Mouse (Mus musculus) kidney, postnatal 10 days (tissue): ENCODE measurements at regions not wholly inside any gene's neighbourhood (a gene's known extent, or its start where the extent isn't known, plus 50 kb on each side); places are given as distances from the start of the nearest gene placed in this dataset.

ENCODE experiments used
- DNase-seq: peaks from one replicate; pipeline ENCODE4 v3.0.0; 2021; ENCODE audit warnings: mixed read lengths

- DNase-seq = peak; percentile 86
Measured at GRCm38 (mm10) chr17:4199698-4200153, 503.7 kb upstream of the Nox3 start.

DNA sequence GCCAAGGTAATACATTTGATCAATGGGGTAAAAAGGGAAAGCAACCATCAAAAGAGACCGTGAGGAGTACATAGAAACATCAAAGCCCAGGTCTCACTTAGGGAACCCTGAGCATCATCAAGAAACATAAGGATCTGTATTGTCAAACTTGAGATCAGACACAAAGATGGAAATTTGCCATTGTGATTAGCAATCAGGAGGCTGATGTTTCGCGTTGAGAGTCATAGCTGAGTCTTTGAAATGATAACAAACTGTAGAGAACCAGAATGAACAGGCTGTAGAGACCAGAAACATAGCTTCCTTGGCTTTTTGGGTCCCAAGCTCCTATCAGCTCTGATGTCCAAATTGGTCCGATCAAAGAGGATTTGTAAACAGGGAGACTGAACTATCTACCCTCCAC, 505.2 kb upstream of the Nox3 start:
- no peak for DNase-seq

DNA sequence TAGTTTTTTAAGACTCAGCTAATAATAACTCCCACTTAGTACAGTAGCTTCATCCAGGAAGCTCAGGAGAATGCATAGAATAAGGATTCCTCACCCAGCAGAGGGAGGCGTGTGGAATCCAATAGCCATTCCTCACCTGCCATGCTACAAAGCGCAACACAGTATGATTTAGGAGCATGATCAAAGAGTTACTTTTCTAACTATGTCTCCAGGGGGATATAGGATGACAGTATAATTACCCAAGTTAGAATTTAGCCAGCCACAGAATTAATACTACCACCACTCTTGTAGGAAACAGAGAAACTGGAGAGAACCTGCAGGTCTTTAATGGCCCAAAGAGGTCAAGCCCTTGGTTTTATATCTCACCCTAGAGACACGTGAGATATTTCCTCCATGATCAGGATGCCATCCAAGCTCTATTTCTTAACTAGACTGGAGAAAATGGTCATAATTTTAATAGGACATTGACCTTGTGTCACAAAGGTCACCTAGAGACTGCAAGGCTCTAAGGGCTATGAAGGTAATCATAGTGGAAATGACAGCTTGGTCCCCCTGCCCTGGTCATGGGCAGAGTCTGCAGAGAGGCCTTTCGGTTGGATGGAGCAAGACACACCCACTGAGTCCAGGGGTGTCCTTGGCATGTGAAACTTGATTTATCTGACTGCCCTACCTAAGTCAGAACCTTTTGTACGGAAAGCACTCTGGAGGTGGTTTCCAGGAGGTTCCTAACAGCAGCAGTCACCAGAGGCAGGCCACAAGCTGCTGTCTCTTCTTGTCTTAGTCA, 512.3 kb upstream of the Nox3 start:
- no peak for DNase-seq

GRCm38 (mm10) chr17:4209650-4210049, 513.6 kb upstream of the Nox3 start:
- peak; percentile 70 for DNase-seq

DNA sequence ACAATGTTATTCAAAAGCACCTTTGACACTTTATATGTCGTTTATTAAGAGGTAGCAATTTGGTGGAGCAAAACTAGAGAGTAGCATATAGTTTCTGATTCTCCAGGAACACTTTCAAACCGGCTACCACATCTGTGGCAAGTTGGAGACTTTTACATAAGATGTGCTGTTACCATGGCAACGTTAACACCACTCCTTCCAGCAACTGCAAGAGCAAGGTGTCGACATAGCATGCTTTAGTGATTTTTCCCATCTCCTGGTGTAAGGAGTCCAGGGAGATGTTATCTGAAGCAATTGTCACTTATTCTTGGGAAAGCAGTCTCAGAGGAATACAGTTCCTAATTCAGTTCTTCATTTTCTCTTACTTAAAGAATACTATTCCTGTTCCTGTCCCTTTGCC, 516.5 kb upstream of the Nox3 start:
- no peak for DNase-seq

GRCm38 (mm10) chr17:4214970-4215369, 518.9 kb upstream of the Nox3 start:
- DNase-seq = no peak

- no peak for DNase-seq
Measured at GRCm38 (mm10) chr17:4216203-4216602, 520.1 kb upstream of the Nox3 start.

GRCm38 (mm10) chr17:4216750-4217149, 520.7 kb upstream of the Nox3 start:
- no peak for DNase-seq

GRCm38 (mm10) chr17:4220661-4221360, 524.8 kb upstream of the Nox3 start:
- no peak for DNase-seq

- DNase-seq = no peak
Measured at GRCm38 (mm10) chr17:4227889-4228288, 531.8 kb upstream of the Nox3 start.

GRCm38 (mm10) chr17:4229969-4230368, 533.9 kb upstream of the Nox3 start:
- no peak for DNase-seq

DNA sequence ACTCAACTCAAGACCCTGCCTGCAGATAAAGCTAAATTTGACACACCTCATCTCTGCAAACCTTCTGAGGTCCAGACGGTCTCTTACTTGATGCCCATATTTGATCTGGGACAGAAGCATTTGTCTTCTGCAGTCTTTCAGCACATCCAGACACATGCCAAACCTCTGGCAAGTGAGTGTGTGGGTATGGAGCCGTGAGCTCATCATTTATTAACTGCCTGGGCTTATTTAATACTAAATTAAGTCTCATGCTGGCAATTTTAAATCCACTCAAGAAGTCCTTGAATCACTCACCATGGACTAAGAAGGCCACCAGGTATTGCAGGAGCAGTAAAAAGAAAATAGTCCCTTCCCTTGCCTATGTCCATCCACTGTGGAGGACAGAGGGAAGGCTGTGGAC, 554.4 kb upstream of the Nox3 start:
- no peak for DNase-seq

- DNase-seq = no peak
Measured at GRCm38 (mm10) chr17:4265471-4265870, 569.4 kb upstream of the Nox3 start.

DNA sequence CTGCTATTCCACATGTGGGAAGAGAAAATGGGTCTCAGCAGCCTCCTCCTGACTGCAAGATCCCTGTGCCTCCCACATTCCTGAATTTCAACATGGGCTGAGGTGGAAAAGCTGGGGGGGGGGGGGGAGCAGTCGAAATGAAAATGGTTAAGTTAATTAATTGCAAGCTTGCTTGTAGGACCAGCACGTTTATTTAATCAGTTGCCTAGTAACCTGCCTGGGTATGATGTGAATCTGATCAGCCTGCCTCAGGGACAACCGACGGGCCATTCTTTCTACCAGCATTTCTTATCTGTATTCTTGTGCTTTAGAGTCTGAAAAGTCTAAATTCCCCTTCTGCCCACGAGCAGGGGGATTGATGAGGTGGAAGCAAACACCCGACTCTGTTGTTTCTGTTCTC, 569.9 kb upstream of the Nox3 start:
- no peak for DNase-seq

DNA sequence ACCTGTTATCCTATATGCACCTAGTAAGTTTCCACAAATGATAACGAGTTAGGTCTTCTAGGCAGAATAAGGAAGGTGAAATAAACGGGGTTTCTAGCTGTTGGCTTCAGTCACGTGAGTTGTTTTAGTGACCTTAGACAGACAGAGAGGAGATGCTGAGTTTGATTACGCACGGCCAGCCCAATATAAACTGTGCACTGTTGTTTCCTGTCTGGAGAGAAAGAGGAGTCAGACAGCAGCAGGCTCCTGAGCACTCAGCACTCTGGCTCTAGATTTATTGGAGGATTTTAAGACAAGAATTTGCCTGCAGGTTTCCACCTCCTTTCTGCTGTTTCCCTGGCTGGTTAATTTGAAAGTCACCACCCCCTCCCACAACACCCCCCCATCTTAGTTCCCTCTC, 570.4 kb upstream of the Nox3 start:
- peak; percentile 24 for DNase-seq

DNA sequence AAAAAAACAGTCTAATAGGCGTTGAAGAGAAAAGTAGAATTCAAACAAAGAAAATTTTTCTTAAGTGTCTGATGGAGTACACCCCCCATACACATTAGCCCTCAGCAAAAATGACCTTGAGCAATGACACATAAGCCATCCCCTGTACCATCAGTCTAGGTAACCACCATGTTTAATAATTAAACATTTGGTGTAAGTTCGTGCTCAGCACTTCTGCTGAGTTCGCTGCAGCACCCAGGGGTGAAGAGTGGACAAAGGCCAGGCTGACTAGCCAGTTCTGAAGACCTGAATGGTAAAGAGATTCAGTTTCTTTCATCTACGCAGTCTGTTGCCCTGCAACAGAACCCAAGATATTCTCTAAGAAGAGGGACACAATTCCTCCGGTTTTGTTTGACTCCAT, 572.3 kb upstream of the Nox3 start:
- DNase-seq = peak; percentile 43

DNA sequence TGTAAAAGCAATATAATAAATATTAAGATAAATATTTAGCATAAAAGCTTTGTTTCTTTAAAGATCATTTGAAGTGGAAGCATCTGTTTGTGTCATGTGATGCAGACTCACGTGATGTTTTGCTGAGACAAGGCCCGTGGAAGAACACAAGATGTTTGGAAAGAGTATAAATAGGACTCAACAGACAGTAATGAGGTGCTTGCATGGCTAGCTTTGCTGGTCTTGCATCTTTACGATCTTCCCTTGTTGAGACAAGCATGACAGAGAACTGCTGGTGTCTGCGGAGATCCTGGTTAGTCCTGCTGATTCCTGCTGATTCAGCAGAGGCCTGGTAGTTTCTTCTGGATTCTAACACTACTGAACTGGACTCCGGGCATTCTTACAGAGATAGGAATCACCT, 576.4 kb upstream of the Nox3 start:
- DNase-seq = no peak

- DNase-seq = no peak
Measured at GRCm38 (mm10) chr17:4276722-4277121, 580.7 kb upstream of the Nox3 start.

GRCm38 (mm10) chr17:4278239-4278827, 582.3 kb upstream of the Nox3 start:
- DNase-seq = peak; percentile 45

DNA sequence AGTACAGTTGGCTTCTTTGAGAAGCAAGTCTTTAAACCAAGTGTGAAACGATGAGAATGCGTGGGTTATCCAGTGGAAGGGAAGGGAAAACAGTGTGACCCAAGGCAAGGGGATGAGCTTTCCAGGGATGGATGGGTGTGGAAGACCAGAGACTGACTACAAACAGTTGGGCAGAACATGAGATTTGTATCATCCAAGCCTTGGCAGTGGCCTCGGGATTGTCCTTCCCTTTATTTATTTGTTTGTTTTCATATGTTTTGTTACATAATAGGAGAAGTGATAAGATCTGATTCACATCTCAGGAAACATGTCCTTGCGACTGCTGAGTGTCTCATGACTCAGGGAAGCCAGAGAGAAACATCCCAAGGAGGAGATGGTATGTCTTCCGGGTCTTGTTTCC, 585.4 kb upstream of the Nox3 start:
- no peak for DNase-seq

DNA sequence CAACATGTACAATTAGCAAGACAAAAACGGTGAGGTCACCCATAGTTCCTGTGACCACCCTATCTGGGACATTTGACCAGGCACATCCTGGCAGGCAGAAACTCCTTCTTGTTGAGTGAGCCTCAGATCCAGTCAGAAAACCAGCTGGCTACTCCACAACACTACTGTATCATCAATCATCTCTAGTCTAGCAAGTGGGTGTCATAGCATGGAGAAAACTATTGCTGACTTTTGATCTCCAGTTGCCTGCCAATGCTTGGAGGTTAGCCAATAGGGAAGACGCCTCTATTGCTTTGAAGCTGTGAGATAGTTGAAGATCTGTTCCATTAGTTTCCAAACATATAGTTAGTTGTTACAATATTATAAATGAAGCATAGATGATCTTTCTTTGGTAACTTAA, 595.4 kb upstream of the Nox3 start:
- DNase-seq = no peak

GRCm38 (mm10) chr17:4296521-4297155, 600.6 kb upstream of the Nox3 start:
- DNase-seq = no peak

DNA sequence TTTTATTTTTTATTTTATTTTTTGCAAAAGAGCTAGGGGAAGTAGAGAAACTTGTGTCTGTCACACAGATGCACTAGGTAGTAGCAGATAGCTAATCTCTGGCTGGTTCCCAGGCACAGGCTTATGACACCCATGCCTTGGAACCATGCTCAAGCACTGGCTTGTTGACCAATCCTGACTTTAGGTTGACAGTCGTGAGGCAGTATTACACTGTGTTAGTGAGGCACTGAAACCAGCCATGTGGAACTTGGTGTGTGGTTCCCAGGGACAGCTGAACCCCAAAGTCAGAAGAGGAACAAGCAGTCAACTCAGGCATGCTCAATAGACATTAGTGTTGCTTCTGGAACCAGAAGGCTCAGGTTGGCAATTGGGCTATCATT, 601.1 kb upstream of the Nox3 start:
- no peak for DNase-seq
